Mouse (Mus musculus): ENCODE data around the gene Hist2h2ab. TPM values are rescaled to one million over a fixed set of nuclear protein-coding genes. Genes with fewer than 3 reads are reported as not detected.

Gene Hist2h2ab
- total and polyA plus RNA-seq, 3 experiments: 1.1 to 31.4 TPM; not detected in 1

Other genes with a start within 250 kb of the Hist2h2ab start
- gene Plekho1, start 223.9 kb upstream of the Hist2h2ab start, total RNA-seq (2012; rRNA removed): 23.0 and 24.6 TPM in 2 replicates
- gene Plekho1, start 223.9 kb upstream of the Hist2h2ab start, total RNA-seq (2014; rRNA removed): 22.2 and 22.3 TPM in 2 replicates
- 18.6 and 23.4 TPM in 2 replicates for gene Plekho1, start 223.9 kb upstream of the Hist2h2ab start, polyA plus RNA-seq (2012; ENCODE audit: insufficient read length, low read depth)
- gene Vps45, start 161.4 kb upstream of the Hist2h2ab start, total RNA-seq (2012; rRNA removed): 19.1 and 20.8 TPM in 2 replicates
- 16.8 and 19.6 TPM in 2 replicates for gene Vps45, start 161.4 kb upstream of the Hist2h2ab start, total RNA-seq (2014; rRNA removed)
- 14.5 and 16.2 TPM in 2 replicates for gene Vps45, start 161.4 kb upstream of the Hist2h2ab start, polyA plus RNA-seq (2012; ENCODE audit: insufficient read length, low read depth)
- 14.4 and 14.9 TPM in 2 replicates for gene Otud7b, start 115.3 kb upstream of the Hist2h2ab start, total RNA-seq (2012; rRNA removed)
- gene Otud7b, start 115.3 kb upstream of the Hist2h2ab start, total RNA-seq (2014; rRNA removed): 10.9 and 12.3 TPM in 2 replicates
- gene Otud7b, start 115.3 kb upstream of the Hist2h2ab start, polyA plus RNA-seq (2012; ENCODE audit: insufficient read length, low read depth): 17.7 and 18.7 TPM in 2 replicates
- 0.81 and 1.0 TPM in 2 replicates for gene Mtmr11, start 57.9 kb upstream of the Hist2h2ab start, total RNA-seq (2012; rRNA removed)
- gene Mtmr11, start 57.9 kb upstream of the Hist2h2ab start, total RNA-seq (2014; rRNA removed): 0.45 and 0.83 TPM in 2 replicates
- 0.82 and 2.5 TPM in 2 replicates for gene Mtmr11, start 57.9 kb upstream of the Hist2h2ab start, polyA plus RNA-seq (2012; ENCODE audit: insufficient read length, low read depth)
- gene Sf3b4, start 47.5 kb upstream of the Hist2h2ab start, total RNA-seq (2012; rRNA removed): 47.9 and 60.6 TPM in 2 replicates
- gene Sf3b4, start 47.5 kb upstream of the Hist2h2ab start, total RNA-seq (2014; rRNA removed): 33.7 and 38.1 TPM in 2 replicates
- 114 and 147 TPM in 2 replicates for gene Sf3b4, start 47.5 kb upstream of the Hist2h2ab start, polyA plus RNA-seq (2012; ENCODE audit: insufficient read length, low read depth)
- gene Sv2a, start 38.7 kb upstream of the Hist2h2ab start, total RNA-seq (2012; rRNA removed): 2.6 and 4.0 TPM in 2 replicates
- 0.97 and 1.1 TPM in 2 replicates for gene Sv2a, start 38.7 kb upstream of the Hist2h2ab start, total RNA-seq (2014; rRNA removed)
- 6.5 and 6.7 TPM in 2 replicates for gene Sv2a, start 38.7 kb upstream of the Hist2h2ab start, polyA plus RNA-seq (2012; ENCODE audit: insufficient read length, low read depth)
- 48.2 and 57.0 TPM in 2 replicates for gene Bola1, start 156 bp upstream of the Hist2h2ab start, total RNA-seq (2012; rRNA removed)
- 54.0 and 56.5 TPM in 2 replicates for gene Bola1, start 156 bp upstream of the Hist2h2ab start, total RNA-seq (2014; rRNA removed)
- gene Bola1, start 156 bp upstream of the Hist2h2ab start, polyA plus RNA-seq (2012; ENCODE audit: insufficient read length, low read depth): 47.6 and 56.2 TPM in 2 replicates
- gene Hist2h2ac, start 1.0 kb downstream of the Hist2h2ab start, total RNA-seq (2012; rRNA removed): 1,185 and 1,357 TPM in 2 replicates
- gene Hist2h2ac, start 1.0 kb downstream of the Hist2h2ab start, total RNA-seq (2014; rRNA removed): 28.1 and 53.9 TPM in 2 replicates
- 1.5 TPM in 1 of 2 replicates, not detected in the other for gene Hist2h2ac, start 1.0 kb downstream of the Hist2h2ab start, polyA plus RNA-seq (2012; ENCODE audit: insufficient read length, low read depth)
- 3.8 and 3.9 TPM in 2 replicates for gene Hist2h2be, start 1.3 kb downstream of the Hist2h2ab start, total RNA-seq (2012; rRNA removed)
- gene Hist2h2be, start 1.3 kb downstream of the Hist2h2ab start, total RNA-seq (2014; rRNA removed): 2.9 and 4.0 TPM in 2 replicates
- 2.3 and 2.5 TPM in 2 replicates for gene Hist2h2be, start 1.3 kb downstream of the Hist2h2ab start, polyA plus RNA-seq (2012; ENCODE audit: insufficient read length, low read depth)
- gene Hist2h3c2, start 19.3 kb downstream of the Hist2h2ab start, total RNA-seq (2012; rRNA removed): 1,105 and 1,173 TPM in 2 replicates
- gene Hist2h3c2, start 19.3 kb downstream of the Hist2h2ab start, total RNA-seq (2014; rRNA removed): 11.0 and 15.3 TPM in 2 replicates
- gene Hist2h3c2, start 19.3 kb downstream of the Hist2h2ab start, polyA plus RNA-seq (2012; ENCODE audit: insufficient read length, low read depth): 1.3 TPM in 2 replicates
- 4,203 and 5,136 TPM in 2 replicates for gene Hist2h2aa2, start 20.4 kb downstream of the Hist2h2ab start, total RNA-seq (2012; rRNA removed)
- not detected in 2 replicates for gene Hist2h2aa2, start 20.4 kb downstream of the Hist2h2ab start, total RNA-seq (2014; rRNA removed)
- gene Hist2h2aa2, start 20.4 kb downstream of the Hist2h2ab start, polyA plus RNA-seq (2012; ENCODE audit: insufficient read length, low read depth): 2.5 and 2.7 TPM in 2 replicates
- gene Hist2h2aa1, start 25.6 kb downstream of the Hist2h2ab start, total RNA-seq (2012; rRNA removed): 1,248 and 1,515 TPM in 2 replicates
- 48.1 and 113 TPM in 2 replicates for gene Hist2h2aa1, start 25.6 kb downstream of the Hist2h2ab start, total RNA-seq (2014; rRNA removed)
- 0.64 and 0.98 TPM in 2 replicates for gene Hist2h2aa1, start 25.6 kb downstream of the Hist2h2ab start, polyA plus RNA-seq (2012; ENCODE audit: insufficient read length, low read depth)
- gene Hist2h3c1, start 26.8 kb downstream of the Hist2h2ab start, total RNA-seq (2012; rRNA removed): 0.67 and 1.4 TPM in 2 replicates
- gene Hist2h3c1, start 26.8 kb downstream of the Hist2h2ab start, total RNA-seq (2014; rRNA removed): 1.2 and 1.4 TPM in 2 replicates
- 0.33 and 0.34 TPM in 2 replicates for gene Hist2h3c1, start 26.8 kb downstream of the Hist2h2ab start, polyA plus RNA-seq (2012; ENCODE audit: insufficient read length, low read depth)
- 116 and 130 TPM in 2 replicates for gene Hist2h4, start 43.4 kb downstream of the Hist2h2ab start, total RNA-seq (2012; rRNA removed)
- 1.0 and 2.5 TPM in 2 replicates for gene Hist2h4, start 43.4 kb downstream of the Hist2h2ab start, total RNA-seq (2014; rRNA removed)
- gene Hist2h4, start 43.4 kb downstream of the Hist2h2ab start, polyA plus RNA-seq (2012; ENCODE audit: insufficient read length, low read depth): 0.20 and 0.91 TPM in 2 replicates
- 1,287 and 1,421 TPM in 2 replicates for gene Hist2h3b, start 48.8 kb downstream of the Hist2h2ab start, total RNA-seq (2012; rRNA removed)
- 18.3 and 39.4 TPM in 2 replicates for gene Hist2h3b, start 48.8 kb downstream of the Hist2h2ab start, total RNA-seq (2014; rRNA removed)
- 7.2 and 12.1 TPM in 2 replicates for gene Hist2h3b, start 48.8 kb downstream of the Hist2h2ab start, polyA plus RNA-seq (2012; ENCODE audit: insufficient read length, low read depth)
- 2,265 and 2,866 TPM in 2 replicates for gene Hist2h2bb, start 49.9 kb downstream of the Hist2h2ab start, total RNA-seq (2012; rRNA removed)
- gene Hist2h2bb, start 49.9 kb downstream of the Hist2h2ab start, total RNA-seq (2014; rRNA removed): 36.0 and 51.9 TPM in 2 replicates
- 1.6 and 4.1 TPM in 2 replicates for gene Hist2h2bb, start 49.9 kb downstream of the Hist2h2ab start, polyA plus RNA-seq (2012; ENCODE audit: insufficient read length, low read depth)
- gene Fcgr1, start 74.1 kb downstream of the Hist2h2ab start, total RNA-seq (2012; rRNA removed): 0.04 TPM in 1 of 2 replicates, not detected in the other
- 0.18 TPM in 1 of 2 replicates, not detected in the other for gene Fcgr1, start 74.1 kb downstream of the Hist2h2ab start, total RNA-seq (2014; rRNA removed)
- 0.27 TPM in 1 of 2 replicates, not detected in the other for gene Fcgr1, start 74.1 kb downstream of the Hist2h2ab start, polyA plus RNA-seq (2012; ENCODE audit: insufficient read length, low read depth)
- 0.13 TPM in 1 of 2 replicates, not detected in the other for gene BC107364, start 232.4 kb downstream of the Hist2h2ab start, total RNA-seq (2012; rRNA removed)
- not detected in 2 replicates for gene BC107364, start 232.4 kb downstream of the Hist2h2ab start, total RNA-seq (2014; rRNA removed)
- gene BC107364, start 232.4 kb downstream of the Hist2h2ab start, polyA plus RNA-seq (2012; ENCODE audit: insufficient read length, low read depth): not detected in 2 replicates

Data from CH12.LX (cell line).